Mouse (Mus musculus) lung, postnatal 0 days (tissue): ENCODE data around the gene Dapk2.

Experiments
- CTCF ChIP-seq: IDR thresholded peaks from 2 replicates; pipeline ENCODE4 v1.5.1; 2016; ENCODE audit warnings: antibody characterized with exemption, mild to moderate bottlenecking
- EP300 ChIP-seq: IDR thresholded peaks from 2 replicates; pipeline ENCODE4 v1.6.1; 2016; ENCODE audit warnings: antibody characterized with exemption, mild to moderate bottlenecking, control low read depth

DNA sequence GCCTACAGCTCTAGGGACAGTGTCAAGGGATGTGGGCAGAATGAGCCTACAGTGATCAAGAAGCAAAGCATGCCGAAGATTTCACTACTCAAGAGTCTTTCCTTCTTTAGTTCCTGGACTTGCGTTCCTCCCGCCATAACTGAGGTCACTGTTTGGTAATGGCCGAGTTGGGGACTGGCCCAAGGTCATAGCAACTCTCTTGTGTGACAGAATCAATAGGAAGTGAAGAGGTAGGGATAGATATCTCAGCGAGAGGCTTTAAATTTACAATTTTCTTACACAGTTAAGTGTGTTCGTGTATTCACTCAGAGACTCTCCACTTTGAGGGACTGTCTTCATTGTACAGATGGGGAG is 30.9 kb upstream of the Dapk2 start:
- TF ChIP-seq CTCF (no peak), EP300 (no peak)
